Mouse (Mus musculus) forebrain, embryonic 16.5 days (tissue): ENCODE data around the gene Gm10188. TPM values are rescaled to one million over a fixed set of nuclear protein-coding genes. Genes with fewer than 3 reads are reported as not detected.

ENCODE experiments used
- ATAC-seq: fragments of 200-750 bp; cut with Nextera tagmentation; 2 replicates; pipeline ENCODE4 v1.8.0; 2017; ENCODE audit warnings: mild to moderate bottlenecking, moderate library complexity
- H3K27ac ChIP-seq: fragments of 300-500 bp; sonication (generic); 2 replicates; pipeline ENCODE4 v1.5.1; 2014; ENCODE audit warnings: low read length, control low read depth
- H3K27me3 ChIP-seq: fragments of 300-500 bp; sonication (generic); replicated peaks from 2 replicates; pipeline ENCODE4 v1.6.1; 2014; ENCODE audit warnings: low read length; ENCODE audit not compliant: control insufficient read depth, insufficient read depth
- H3K36me3 ChIP-seq: fragments of 300-500 bp; sonication (generic); 2 replicates; pipeline ENCODE4 v1.6.1; 2014; ENCODE audit not compliant: control insufficient read depth, insufficient read depth
- H3K4me1 ChIP-seq: fragments of 300-500 bp; sonication (generic); replicated peaks from 2 replicates; pipeline ENCODE4 v1.6.1; 2014; ENCODE audit warnings: low read length; ENCODE audit not compliant: control insufficient read depth, insufficient read depth
- H3K4me2 ChIP-seq: fragments of 300-500 bp; sonication (generic); 2 replicates; pipeline ENCODE4 v1.6.1; 2014; ENCODE audit warnings: mild to moderate bottlenecking, low read length, control low read depth
- H3K4me3 ChIP-seq: fragments of 300-500 bp; sonication (generic); replicated peaks from 2 replicates; pipeline ENCODE4 v1.5.1; 2014; ENCODE audit warnings: mild to moderate bottlenecking, low read length, control low read depth
- H3K9ac ChIP-seq: fragments of 300-500 bp; sonication (generic); replicated peaks from 2 replicates; pipeline ENCODE4 v1.6.1; 2014; ENCODE audit warnings: low read depth, low read length, control low read depth
- H3K9me3 ChIP-seq: fragments of 300-500 bp; sonication (generic); 2 replicates; pipeline ENCODE4 v1.6.1; 2016; ENCODE audit warnings: low read length; ENCODE audit not compliant: control insufficient read depth
- WGBS: fragments of 180-500 bp; shearing (Covaris S2); extraction: QIAGEN DNeasy Blood & Tissue Kit; methylation state at CpG from one replicate; pipeline ENCODE4 v1.1.7; 2014; 5-methylcytosine and 5-hydroxymethylcytosine counted together
- polyA plus RNA-seq: library from polyadenylated mRNA; unstranded; fragments of >200 nt; fragmentation: Nextera tagmentation; extraction: Ambion mirVana; gene quantifications from 2 replicates; pipeline ENCODE4 v1.2.1, GENCODE M21; 2015

The Gm10188 gene
- polyA plus RNA-seq, 1 experiment from 2014 or later: 0.86 TPM

DNA sequence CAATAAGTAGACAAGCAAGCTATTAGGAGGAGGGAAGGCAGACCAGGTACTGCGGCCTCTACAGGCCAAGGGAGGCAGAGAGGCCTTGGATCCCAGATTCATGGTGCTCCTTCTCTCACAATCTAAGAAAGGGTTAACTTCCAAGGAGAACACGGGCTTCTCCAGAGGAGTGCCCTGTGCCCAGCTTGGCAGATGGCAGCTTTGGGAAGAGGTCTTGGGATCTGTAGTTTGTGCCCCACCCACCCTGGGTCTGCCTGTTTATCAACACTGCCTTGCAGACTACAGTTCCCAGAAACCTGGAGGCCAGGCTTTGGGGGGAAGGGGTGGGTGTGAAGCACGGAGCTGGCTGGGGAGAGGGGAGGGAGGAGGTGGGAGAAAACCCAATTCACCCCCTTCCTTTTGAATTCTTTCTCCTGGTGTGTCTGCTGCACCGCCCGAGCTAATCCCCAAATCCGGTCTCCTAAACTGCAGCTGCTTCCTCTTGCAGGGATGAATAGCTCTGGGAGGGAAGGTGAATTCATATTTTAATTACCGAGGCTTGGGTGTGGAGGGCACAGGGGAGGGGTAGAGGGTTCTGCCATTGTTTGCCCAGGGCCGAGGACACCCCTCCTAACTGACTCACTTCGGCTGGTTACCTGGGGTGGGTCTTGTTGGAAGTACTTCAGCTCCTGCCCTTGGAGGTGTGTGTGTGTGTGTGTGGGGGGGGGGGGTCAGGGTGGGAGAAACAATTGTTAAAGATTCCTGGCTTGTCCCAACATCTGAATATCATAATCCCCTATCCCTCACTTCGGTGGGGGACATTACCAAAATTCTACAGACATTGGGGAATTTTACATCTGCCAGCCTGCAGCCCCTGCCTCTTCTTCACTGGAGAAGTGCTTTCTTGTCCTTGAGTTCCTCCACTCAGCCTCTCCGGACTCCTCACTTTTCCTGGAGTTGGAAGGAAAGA is 28.7 kb downstream of the Gm10188 start:
- WGBS: 4% methylated on average over 11 of the region's 11 CpGs
- ATAC-seq: peak; percentile 94
- Histone ChIP-seq H3K36me3 (no peaks in the 10 kb centered on the region), H3K4me1 (peaks cover 67% of the 10 kb centered on the region), H3K27ac (peak overlapping the region; percentile 87), H3K4me3 (peak overlapping the region; percentile 42), H3K4me2 (peak overlapping the region; percentile 56), H3K27me3 (no peaks in the 10 kb centered on the region), H3K9me3 (no peaks in the 10 kb centered on the region), H3K9ac (peak overlapping the region; percentile 56)

DNA sequence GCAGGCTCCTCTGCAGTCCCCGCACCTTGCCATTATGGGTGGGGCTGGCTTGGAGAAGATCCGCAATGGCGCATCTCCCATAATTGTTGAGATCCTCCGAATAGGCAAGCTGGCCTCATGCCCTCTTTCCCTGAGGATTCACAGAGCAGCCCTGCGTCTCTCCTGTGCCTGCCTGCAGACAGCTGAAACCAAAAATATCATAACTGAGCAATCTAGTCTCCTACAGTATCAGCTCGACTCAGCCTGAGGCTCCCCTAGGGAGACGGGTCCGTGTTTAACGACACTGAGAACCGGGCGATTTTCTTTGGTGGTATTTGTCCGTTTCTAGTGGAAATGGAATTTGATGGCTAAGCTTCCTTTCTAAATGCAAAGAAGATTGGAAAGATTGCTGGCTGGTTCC is 29.6 kb downstream of the Gm10188 start:
- H3K9me3 ChIP-seq: no peaks in the 10 kb centered on the region
- no peaks in the 10 kb centered on the region for H3K36me3 ChIP-seq
- H3K4me3 ChIP-seq: peak overlapping the region; percentile 42; the same call in 1 of the 2 replicates
- H3K4me1 ChIP-seq: peaks cover 76% of the 10 kb centered on the region
- H3K27ac ChIP-seq: peak overlapping the region; percentile 87
- 10% methylated on average over 12 of the region's 12 CpGs for WGBS
- peak overlapping the region; percentile 23; the same call in 1 of the 2 replicates for H3K9ac ChIP-seq
- H3K27me3 ChIP-seq: no peaks in the 10 kb centered on the region
- peak overlapping the region; percentile 56 for H3K4me2 ChIP-seq
- no peak for ATAC-seq

DNA sequence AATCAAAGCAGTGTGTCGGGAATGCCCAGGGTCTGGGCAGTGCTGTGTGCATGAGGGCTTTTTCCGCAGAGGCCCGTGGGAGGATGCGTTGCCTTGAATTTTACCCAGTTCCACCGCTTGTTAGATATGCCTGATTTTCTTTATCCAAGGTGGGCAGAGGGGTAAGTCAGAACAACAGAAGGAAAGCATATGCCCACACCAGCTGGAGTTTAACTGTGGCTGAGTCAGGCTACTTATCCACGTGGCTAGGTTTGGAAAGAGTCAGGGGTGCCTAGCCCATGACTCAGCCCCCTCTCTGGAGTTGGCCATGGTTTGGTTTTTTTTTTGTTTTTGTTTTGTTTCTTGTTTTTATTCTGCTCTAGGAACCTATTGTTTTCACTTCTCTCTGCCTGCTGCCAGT is 30.3 kb downstream of the Gm10188 start:
- H3K4me3 ChIP-seq: no peak overlapping the region
- no peaks in the 10 kb centered on the region for H3K9me3 ChIP-seq
- H3K36me3 ChIP-seq: no peaks in the 10 kb centered on the region
- H3K27ac ChIP-seq: no peak overlapping the region
- no peak overlapping the region for H3K4me2 ChIP-seq
- peaks cover 83% of the 10 kb centered on the region for H3K4me1 ChIP-seq
- no peaks in the 10 kb centered on the region for H3K27me3 ChIP-seq
- no peak overlapping the region for H3K9ac ChIP-seq
- 53% methylated on average over 6 of the region's 6 CpGs for WGBS
- ATAC-seq: no peak

DNA sequence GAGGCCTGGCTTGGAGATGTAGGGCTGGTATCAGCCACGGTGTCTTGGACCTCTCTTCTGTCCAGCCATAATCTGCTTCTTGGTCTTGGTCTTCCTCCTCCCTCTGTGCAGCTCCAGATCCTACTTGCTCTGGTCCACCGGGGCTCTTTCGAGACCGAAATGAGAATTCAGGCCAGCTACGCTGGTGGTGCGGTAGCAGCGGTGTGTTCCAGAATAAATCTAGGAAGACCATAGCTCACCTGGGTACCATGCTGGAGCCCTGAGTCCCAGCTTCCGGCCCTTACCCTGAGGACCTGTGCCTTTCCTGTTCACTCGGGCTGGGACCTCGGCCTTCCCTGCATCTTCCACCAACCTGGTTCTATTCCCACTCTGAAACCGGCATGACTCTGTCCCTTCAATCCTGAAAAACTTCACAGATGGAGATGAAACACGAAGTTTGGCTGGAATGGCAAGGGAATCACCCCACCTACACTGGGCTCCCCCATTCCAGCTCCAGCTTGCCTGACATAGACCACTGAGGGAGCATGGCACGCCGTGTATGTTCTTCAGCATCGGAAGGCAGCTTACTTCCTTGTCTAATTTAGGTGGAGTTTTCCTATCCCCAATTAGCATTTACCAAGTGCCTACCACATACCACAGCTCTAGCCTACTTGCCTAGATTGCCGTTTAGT is 31.0 kb downstream of the Gm10188 start:
- no peak overlapping the region for H3K9ac ChIP-seq
- no peak for ATAC-seq
- H3K36me3 ChIP-seq: no peaks in the 10 kb centered on the region
- H3K9me3 ChIP-seq: no peaks in the 10 kb centered on the region
- peaks cover 90% of the 10 kb centered on the region for H3K4me1 ChIP-seq
- H3K27me3 ChIP-seq: no peaks in the 10 kb centered on the region
- H3K4me3 ChIP-seq: no peak overlapping the region
- WGBS: 69% methylated on average over 16 of the region's 16 CpGs
- no peak overlapping the region for H3K27ac ChIP-seq
- no peak overlapping the region for H3K4me2 ChIP-seq

DNA sequence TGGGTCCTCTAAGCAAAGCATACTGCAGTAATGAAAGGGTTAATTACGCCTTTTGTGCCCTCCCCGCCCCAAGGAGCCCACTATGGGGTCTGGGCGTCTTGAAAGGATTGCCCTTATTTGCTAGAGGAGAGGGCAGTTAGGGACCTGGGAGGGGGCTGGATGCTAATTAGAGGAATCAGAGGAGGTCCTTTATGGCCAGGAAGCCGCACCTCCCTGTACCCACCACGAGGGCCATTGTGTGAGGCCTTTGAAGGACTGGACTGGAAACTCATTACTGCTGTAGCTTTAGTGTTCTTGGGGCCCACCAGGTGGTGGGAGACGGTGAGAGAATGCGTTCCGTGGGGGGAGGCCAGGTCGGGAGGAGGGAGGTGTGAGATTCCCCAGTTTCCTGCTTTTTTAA is 31.9 kb downstream of the Gm10188 start:
- WGBS: 2% methylated on average over 9 of the region's 9 CpGs
- Histone ChIP-seq H3K27me3 (no peaks in the 10 kb centered on the region), H3K9me3 (no peaks in the 10 kb centered on the region), H3K9ac (peak overlapping the region; percentile 14; the same call in 1 of the 2 replicates), H3K4me2 (peak overlapping the region; percentile 14; the same call in 1 of the 2 replicates), H3K4me1 (peaks cover 95% of the 10 kb centered on the region), H3K4me3 (no peak overlapping the region), H3K27ac (no peak overlapping the region), H3K36me3 (no peaks in the 10 kb centered on the region)
- no peak for ATAC-seq

DNA sequence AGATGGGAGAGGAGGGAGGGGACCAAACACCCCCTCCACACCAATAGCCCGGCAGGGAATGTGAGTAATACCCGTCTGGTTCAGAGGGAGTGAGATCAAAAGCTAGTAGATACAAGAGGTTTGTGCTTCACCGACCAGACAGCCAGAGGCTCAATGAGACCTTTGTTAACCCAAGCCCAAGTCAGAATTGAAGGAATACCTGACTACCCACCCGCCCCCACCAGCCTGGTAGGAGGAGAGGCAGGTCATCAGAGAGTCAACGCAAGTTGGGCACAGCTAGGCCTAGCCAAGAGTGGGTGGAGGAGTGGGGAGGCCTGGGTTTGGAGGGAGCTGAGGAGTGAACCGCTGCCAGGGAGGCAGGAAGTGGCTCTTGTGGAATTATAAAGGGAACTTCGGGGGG is 33.2 kb downstream of the Gm10188 start:
- no peak overlapping the region for H3K4me3 ChIP-seq

DNA sequence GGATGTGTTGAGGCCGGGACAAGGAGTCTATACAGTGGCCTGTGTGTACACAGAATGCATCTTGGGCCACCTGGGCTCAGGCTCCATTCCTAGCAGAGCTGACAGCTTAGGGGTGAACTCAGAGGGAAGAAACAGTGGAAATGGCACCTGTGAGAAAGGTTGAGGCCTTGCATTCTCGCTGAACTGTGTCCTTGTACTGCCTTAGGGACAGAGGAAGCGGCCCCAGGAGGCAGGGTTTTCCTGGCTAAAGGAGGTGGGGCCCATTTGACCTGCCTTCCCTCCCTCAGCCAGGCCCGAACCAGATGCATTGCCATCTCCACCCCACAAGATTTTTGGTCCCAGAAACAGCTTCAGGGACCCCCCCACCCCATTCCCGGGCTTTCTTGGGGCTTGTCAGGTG is 33.9 kb downstream of the Gm10188 start:
- no peaks in the 10 kb centered on the region for H3K9me3 ChIP-seq
- 37% methylated on average over 5 of the region's 5 CpGs for WGBS
- no peaks in the 10 kb centered on the region for H3K27me3 ChIP-seq
- H3K9ac ChIP-seq: peak overlapping the region; percentile 38
- ATAC-seq: no peak
- no peaks in the 10 kb centered on the region for H3K36me3 ChIP-seq
- no peak overlapping the region for H3K4me3 ChIP-seq
- no peak overlapping the region for H3K27ac ChIP-seq
- H3K4me2 ChIP-seq: peak overlapping the region; percentile 16
- H3K4me1 ChIP-seq: peaks cover 84% of the 10 kb centered on the region

More for the DNA sequence above, 33.2 kb downstream of the Gm10188 start:
- H3K36me3 ChIP-seq: no peaks in the 10 kb centered on the region
- 8% methylated on average over 7 of the region's 7 CpGs for whole genome bisulfite sequencing
- ATAC-seq: no peak
- H3K4me1 ChIP-seq: peaks cover 90% of the 10 kb centered on the region
- peak overlapping the region; percentile 16 for H3K4me2 ChIP-seq
- H3K9ac ChIP-seq: peak overlapping the region; percentile 38
- no peaks in the 10 kb centered on the region for H3K27me3 ChIP-seq
- no peak overlapping the region for H3K27ac ChIP-seq
- H3K9me3 ChIP-seq: no peaks in the 10 kb centered on the region

DNA sequence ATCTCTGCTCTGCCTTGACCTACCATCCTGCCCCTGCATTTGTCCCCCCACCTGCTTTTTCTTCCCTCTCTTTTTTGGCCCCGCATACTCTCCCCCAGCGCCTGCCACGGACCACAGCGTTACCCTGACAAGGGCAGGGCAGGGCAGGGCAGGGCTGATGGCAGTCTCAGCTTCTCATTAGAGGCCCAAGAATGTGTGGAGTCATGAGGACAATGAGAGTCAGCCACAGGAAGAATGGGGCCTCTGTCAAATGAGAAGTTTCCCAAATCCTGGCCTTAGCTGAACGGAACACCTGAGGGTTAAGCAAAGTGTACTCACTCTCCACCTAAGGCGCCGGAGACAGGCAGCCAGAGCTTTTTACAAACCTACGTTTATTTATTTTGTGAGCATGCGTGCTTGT is 34.5 kb downstream of the Gm10188 start:
- no peak for ATAC-seq
- no peak overlapping the region for H3K9ac ChIP-seq
- H3K9me3 ChIP-seq: no peaks in the 10 kb centered on the region
- peak overlapping the region; percentile 16 for H3K4me2 ChIP-seq
- no peaks in the 10 kb centered on the region for H3K27me3 ChIP-seq
- H3K4me3 ChIP-seq: no peak overlapping the region
- peaks cover 78% of the 10 kb centered on the region for H3K4me1 ChIP-seq
- H3K36me3 ChIP-seq: no peaks in the 10 kb centered on the region
- H3K27ac ChIP-seq: no peak overlapping the region
- 37% methylated on average over 9 of the region's 9 CpGs for WGBS

DNA sequence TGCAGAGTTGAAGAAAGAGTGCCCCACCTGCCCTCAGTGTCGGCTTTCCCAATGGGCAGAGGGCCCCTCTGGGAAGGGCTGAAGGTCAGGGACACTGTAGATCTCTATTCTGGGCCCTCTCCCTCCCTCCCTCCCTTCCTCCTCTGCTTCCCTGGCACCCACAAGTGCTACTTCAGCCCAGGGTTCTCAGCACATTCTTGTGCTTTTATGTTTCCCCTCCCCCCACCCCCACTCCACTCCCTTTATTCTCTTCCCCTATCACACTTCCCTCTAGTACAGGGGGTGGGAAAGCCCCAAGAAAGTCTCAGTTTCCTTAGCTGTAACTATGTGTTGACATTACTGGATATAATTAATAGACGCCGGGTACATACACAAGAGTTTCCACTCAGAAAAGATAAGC is 34.9 kb downstream of the Gm10188 start:
- Histone ChIP-seq H3K9me3 (no peaks in the 10 kb centered on the region), H3K4me2 (peak overlapping the region; percentile 67), H3K4me3 (no peak overlapping the region), H3K9ac (no peak overlapping the region), H3K27ac (no peak overlapping the region), H3K4me1 (peaks cover 77% of the 10 kb centered on the region), H3K27me3 (no peaks in the 10 kb centered on the region), H3K36me3 (no peaks in the 10 kb centered on the region)
- 47% methylated on average over 3 of the region's 3 CpGs for WGBS
- no peak for ATAC-seq
